Mouse (Mus musculus): ENCODE data around the gene Ccdc194. TPM values are rescaled to one million over a fixed set of nuclear protein-coding genes. Genes with fewer than 3 reads are reported as not detected.
A peak's percentile ranks its signal among the peaks of the same experiment; 100 is the strongest.

The Ccdc194 gene
- total RNA-seq (2021): not detected
- long read RNA-seq, experiment 1: 0 reads
- long read RNA-seq, experiment 2: 0 reads

- DNase-seq: no peak
- no peak within 1 kb of the TSS for H3K4me3 ChIP-seq
- intact Hi-C loops (cut with DNase I): no loop called here
- H3K27ac ChIP-seq: peak within 1 kb of the TSS; percentile 66
- no peak for TF ChIP-seq CTCF (IDR thresholded peaks at IDR 0.05)
These were observed at the start of gene Ccdc194 for GRCm38 (mm10) chr8:71525226-71526050. Ccdc194 (minus strand) TSS chr8:71525711.

- no peak for DNase-seq
- intact Hi-C loops (cut with DNase I): no loop called here
- TF ChIP-seq CTCF (IDR thresholded peaks at IDR 0.05): no peak
- peak overlapping the region; percentile 63 for H3K27ac ChIP-seq
- H3K4me3 ChIP-seq: no peak overlapping the region
These were observed 49.5 kb upstream of the Ccdc194 start for GRCm38 (mm10) chr8:71575020-71575419.

- no peak for TF ChIP-seq CTCF (IDR thresholded peaks at IDR 0.05)
These were observed 48.9 kb upstream of the Ccdc194 start for GRCm38 (mm10) chr8:71574426-71574825.

GRCm38 (mm10) chr8:71572847-71573633, 47.5 kb upstream of the Ccdc194 start:
- TF ChIP-seq CTCF (IDR thresholded peaks at IDR 0.05): no peak
- intact Hi-C loops (cut with DNase I): no loop called here
- DNase-seq: peak; percentile 67
- Histone ChIP-seq H3K27ac (peak overlapping the region; percentile 55), H3K4me3 (peak overlapping the region; percentile 19)

More at GRCm38 (mm10) chr8:71574426-71574825, 48.9 kb upstream of the Ccdc194 start:
- Histone ChIP-seq H3K27ac (peak overlapping the region; percentile 63; the same call in 1 of the 2 replicates), H3K4me3 (no peak overlapping the region)
- no peak for DNase-seq
- intact Hi-C loops (cut with DNase I): no loop called here

- no peak; the same call in 1 of the 2 replicates for TF ChIP-seq CTCF (IDR thresholded peaks at IDR 0.05)
- intact Hi-C loops (cut with DNase I): no loop called here
- H3K4me3 ChIP-seq: no peak overlapping the region; the same call in 1 of the 2 replicates
- DNase-seq: no peak
- H3K27ac ChIP-seq: peak overlapping the region; percentile 55
These were observed 46.6 kb upstream of the Ccdc194 start for GRCm38 (mm10) chr8:71572077-71572476.

- intact Hi-C loops (cut with DNase I): no loop called here
- peak overlapping the region; percentile 90 for H3K27ac ChIP-seq
- peak; percentile 92 for DNase-seq
- peak overlapping the region; percentile 75 for H3K4me3 ChIP-seq
- no peak for TF ChIP-seq CTCF (IDR thresholded peaks at IDR 0.05)
These were observed 44.9 kb upstream of the Ccdc194 start for GRCm38 (mm10) chr8:71570291-71570954.

GRCm38 (mm10) chr8:71569366-71570290, 44.1 kb upstream of the Ccdc194 start:
- intact Hi-C loops (cut with DNase I): no loop called here
- peak; percentile 88 for DNase-seq
- H3K4me3 ChIP-seq: peak overlapping the region; percentile 75
- TF ChIP-seq CTCF (IDR thresholded peaks at IDR 0.05): no peak
- H3K27ac ChIP-seq: peak overlapping the region; percentile 90

- no peak for TF ChIP-seq CTCF (IDR thresholded peaks at IDR 0.05)
- no peak for DNase-seq
- peak overlapping the region; percentile 75 for H3K4me3 ChIP-seq
- intact Hi-C loops (cut with DNase I): no loop called here
- peak overlapping the region; percentile 90 for H3K27ac ChIP-seq
These were observed 43.4 kb upstream of the Ccdc194 start for GRCm38 (mm10) chr8:71568941-71569340.

GRCm38 (mm10) chr8:71568387-71568937, 43.0 kb upstream of the Ccdc194 start, which contains the start of gene Slc27a1:
Slc27a1 (plus strand) TSS chr8:71568882.
- intact Hi-C loops (cut with DNase I): no loop called here
- DNase-seq: peak; percentile 90
- no peak for TF ChIP-seq CTCF (IDR thresholded peaks at IDR 0.05)
- Histone ChIP-seq H3K4me3 (peak within 1 kb of the TSS; percentile 75), H3K27ac (peak within 1 kb of the TSS; percentile 90)

- peak overlapping the region; percentile 90 for H3K27ac ChIP-seq
- intact Hi-C loops (cut with DNase I): no loop called here
- H3K4me3 ChIP-seq: no peak overlapping the region
- no peak for TF ChIP-seq CTCF (IDR thresholded peaks at IDR 0.05)
- no peak for DNase-seq
These were observed 42.1 kb upstream of the Ccdc194 start for GRCm38 (mm10) chr8:71567587-71567986.

- no peak within 1 kb of the TSS for H3K4me3 ChIP-seq
- intact Hi-C loops (cut with DNase I): no loop called here
- no peak for TF ChIP-seq CTCF (IDR thresholded peaks at IDR 0.05)
- H3K27ac ChIP-seq: peak within 1 kb of the TSS; percentile 90
- no peak for DNase-seq
These were observed 41.0 kb upstream of the Ccdc194 start, which contains the start of gene Nxnl1 for GRCm38 (mm10) chr8:71566501-71566900. Nxnl1 (minus strand) TSS chr8:71566601.
